Mouse (Mus musculus) liver, adult 2 months (tissue): ENCODE results near the gene Hepacam2.
"Not testable (repeated sequence)": the region's sequence is repeated elsewhere in the genome, so short reads cannot be mapped to it uniquely, and the experiment has no call there.

ENCODE experiments used
- CTCF ChIP-seq: fragments of 200-500 bp; IDR thresholded peaks from 2 replicates; pipeline ENCODE4 v1.5.1; 2011; ENCODE audit warnings: low read depth, low read length, control low read depth
- POLR2A ChIP-seq: fragments of 200-500 bp; IDR thresholded peaks from 2 replicates; pipeline ENCODE4 v1.6.1; 2011; ENCODE audit warnings: low read length, control low read depth; ENCODE audit not compliant: insufficient read depth; ENCODE audit errors: extremely low read depth

DNA sequence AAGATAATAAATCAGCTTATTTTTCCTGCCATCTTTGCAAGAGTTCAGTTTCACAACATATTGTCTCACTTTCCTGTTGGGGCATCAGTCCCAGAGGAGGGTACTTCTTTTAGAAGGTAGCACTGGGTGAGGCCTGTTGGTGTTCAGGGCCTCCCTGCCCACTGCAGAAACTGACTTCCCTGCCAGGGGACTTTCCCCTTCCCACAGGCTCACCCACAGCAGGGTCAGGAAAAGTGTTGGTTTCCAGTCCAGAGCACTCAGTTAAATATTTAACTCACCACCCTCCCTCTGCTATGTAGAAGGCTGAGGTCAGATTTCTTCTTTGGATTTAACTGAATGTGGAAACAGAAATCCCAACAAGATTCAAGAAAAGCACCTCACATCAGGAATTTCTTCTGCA is 72.8 kb downstream of the Hepacam2 start:
- TF ChIP-seq CTCF, POLR2A: not testable (repeated sequence)
